Mouse (Mus musculus) stomach, postnatal 0 days (tissue): ENCODE data around the gene Cep97.

Experiments
- CTCF ChIP-seq: IDR thresholded peaks from 2 replicates; pipeline ENCODE4 v1.5.1; 2016; ENCODE audit warnings: antibody characterized with exemption, low read depth, mild to moderate bottlenecking, moderate library complexity
- EP300 ChIP-seq: optimal IDR thresholded peaks from 2 replicates; pipeline ENCODE3; 2016; ENCODE audit warnings: antibody characterized with exemption

DNA sequence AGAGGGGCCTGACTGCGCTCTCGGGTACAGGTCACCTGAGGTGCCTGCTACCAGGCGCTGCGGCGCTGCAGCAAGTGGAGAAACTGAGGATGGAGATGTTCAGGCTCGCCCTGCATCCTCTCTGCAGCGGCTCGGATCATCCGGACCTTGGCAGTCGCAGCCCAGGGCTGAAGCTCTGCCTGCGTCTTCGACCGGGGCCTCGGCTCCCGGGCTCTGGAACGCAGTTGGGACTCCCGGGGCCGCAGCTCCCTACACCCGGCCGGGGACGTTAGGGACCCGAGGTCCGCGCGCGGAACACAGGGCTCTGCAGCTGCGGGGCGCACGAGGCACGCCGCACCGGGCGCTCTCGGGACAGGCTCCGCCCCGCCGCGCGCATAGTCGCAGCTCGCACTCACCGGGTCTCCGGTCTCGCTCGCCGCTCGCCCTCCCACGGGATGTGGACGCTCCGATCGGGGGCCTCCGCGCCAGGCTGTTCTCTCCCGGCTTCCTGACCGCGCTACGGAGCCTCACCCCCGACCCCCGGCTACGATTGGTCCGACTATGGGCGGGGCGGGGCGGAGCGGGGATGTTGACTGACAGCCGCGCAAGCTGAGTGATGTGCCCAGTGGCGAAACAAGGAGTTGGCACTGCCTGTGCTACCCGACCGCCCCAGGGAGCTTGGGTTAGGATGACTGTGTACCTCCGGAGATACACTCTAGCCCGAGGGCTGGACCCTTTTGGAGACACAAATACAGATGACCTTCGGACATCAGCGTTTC is 39.6 kb downstream of the Cep97 start, which contains the start of gene Nxpe3:
- TF ChIP-seq CTCF = 0 out of 2 replicates have a peak, but pooled peaks have one; percentile 14
- TF ChIP-seq EP300 = no peak
